Mouse (Mus musculus): ENCODE data around the gene Fzd1. TPM values are rescaled to one million over a fixed set of nuclear protein-coding genes. Genes with fewer than 3 reads are reported as not detected.
A peak's percentile ranks its signal among the peaks of the same experiment; 100 is the strongest.

The Fzd1 gene
- total RNA-seq (2014; fragmentation: Nextera tagmentation) (not detected in 2 replicates), total RNA-seq (2017) (0.05 TPM in 1 of 2 replicates, not detected in the other), polyA plus RNA-seq (2012) (not detected in 2 replicates)

- Histone ChIP-seq H3K4me1 (ENCODE audit: insufficient read depth, low read depth, low read length) (no peaks in the 10 kb centered on the region; the same call in 1 of the 2 replicates), H3K9me3 (replicated peaks) (peaks cover 25% of the 10 kb centered on the region), H3K36me3 (replicated peaks) (no peaks in the 10 kb centered on the region), H3K4me3 (ENCODE audit: low read depth, low read length) (peak within 1 kb of the TSS; percentile 27; the same call in 1 of the 2 replicates), H3K27me3 (ENCODE audit: insufficient read depth, low read length) (peaks cover 2% of the 10 kb centered on the region; the same call in 1 of the 2 replicates)
- DNase-seq (ENCODE audit: low spot score) (no peak), ATAC-seq (ENCODE audit: extremely low read depth, insufficient number of reproducible peaks, low FRiP score, poor library complexity, severe bottlenecking) (no peak)
- TF ChIP-seq GATA1 (IDR thresholded peaks at IDR 0.05; ENCODE audit: borderline replicate concordance, low read length): no peak
- TF ChIP-seq TAL1 (conservative IDR thresholded peaks at IDR 0.05; ENCODE audit: low read depth, low read length): no peak
- TF ChIP-seq POLR2AphosphoS5 (IDR thresholded peaks at IDR 0.05; ENCODE audit: insufficient replicate concordance, low read depth, low read length): no peak
- no peak for TF ChIP-seq GATA2 (IDR thresholded peaks at IDR 0.05; ENCODE audit: borderline replicate concordance, low read depth, low read length)
- TF ChIP-seq CTCF (IDR thresholded peaks at IDR 0.05; ENCODE audit: low read depth, low read length): no peak
Observed at GRCm38 (mm10) chr5:4757902-4758301, at the start of gene Fzd1. Fzd1 (minus strand) TSS chr5:4758035.

- no peak for DNase-seq (ENCODE audit: low spot score)
- Histone ChIP-seq H3K36me3 (replicated peaks) (no peaks in the 10 kb centered on the region), H3K4me3 (ENCODE audit: low read depth, low read length) (no peak overlapping the region), H3K9me3 (replicated peaks) (no peaks in the 10 kb centered on the region), H3K4me1 (ENCODE audit: insufficient read depth, low read depth, low read length) (no peaks in the 10 kb centered on the region), H3K27me3 (ENCODE audit: insufficient read depth, low read length) (no peaks in the 10 kb centered on the region)
- TF ChIP-seq TAL1 (conservative IDR thresholded peaks at IDR 0.05; ENCODE audit: low read depth, low read length) (no peak), GATA2 (IDR thresholded peaks at IDR 0.05; ENCODE audit: borderline replicate concordance, low read depth, low read length) (no peak)
- ATAC-seq (ENCODE audit: extremely low read depth, insufficient number of reproducible peaks, low FRiP score, poor library complexity, severe bottlenecking): no peak
Observed at GRCm38 (mm10) chr5:4805228-4805627, 47.4 kb upstream of the Fzd1 start.

DNA sequence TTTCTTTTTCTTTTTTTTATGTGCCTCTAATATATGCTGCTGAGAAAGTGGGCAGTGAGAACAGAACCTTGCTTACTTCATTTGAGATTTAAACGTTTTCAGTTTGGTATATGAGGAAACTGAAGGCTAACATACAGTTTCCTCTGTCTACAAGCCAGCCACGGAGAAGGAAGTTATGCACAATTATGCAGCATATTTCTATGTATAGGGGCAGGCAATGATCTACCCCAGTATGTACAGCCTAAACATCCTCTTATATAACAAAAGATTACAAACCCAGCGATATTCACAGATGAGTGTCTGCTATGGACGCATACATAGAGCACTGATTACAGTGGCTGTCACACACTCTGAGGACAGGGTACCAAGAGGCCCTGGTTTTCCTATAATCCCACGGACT is 45.9 kb upstream of the Fzd1 start:
- no peak overlapping the region for H3K4me3 ChIP-seq (ENCODE audit: low read depth, low read length)
- TF ChIP-seq POLR2AphosphoS5 (IDR thresholded peaks at IDR 0.05; ENCODE audit: insufficient replicate concordance, low read depth, low read length) (no peak), TAL1 (conservative IDR thresholded peaks at IDR 0.05; ENCODE audit: low read depth, low read length) (no peak), CTCF (IDR thresholded peaks at IDR 0.05; ENCODE audit: low read depth, low read length) (no peak), GATA2 (IDR thresholded peaks at IDR 0.05; ENCODE audit: borderline replicate concordance, low read depth, low read length) (no peak), GATA1 (IDR thresholded peaks at IDR 0.05; ENCODE audit: borderline replicate concordance, low read length) (no peak)
- no peaks in the 10 kb centered on the region for H3K27me3 ChIP-seq (ENCODE audit: insufficient read depth, low read length)
- H3K4me1 ChIP-seq (ENCODE audit: insufficient read depth, low read depth, low read length): no peaks in the 10 kb centered on the region
- H3K9me3 ChIP-seq (replicated peaks): no peaks in the 10 kb centered on the region
- ATAC-seq (ENCODE audit: extremely low read depth, insufficient number of reproducible peaks, low FRiP score, poor library complexity, severe bottlenecking): no peak
- DNase-seq (ENCODE audit: low spot score): no peak
- H3K36me3 ChIP-seq (replicated peaks): no peaks in the 10 kb centered on the region

- ATAC-seq (ENCODE audit: extremely low read depth, insufficient number of reproducible peaks, low FRiP score, poor library complexity, severe bottlenecking) (no peak), DNase-seq (ENCODE audit: low spot score) (no peak)
- no peaks in the 10 kb centered on the region for H3K27me3 ChIP-seq (ENCODE audit: insufficient read depth, low read length)
- no peaks in the 10 kb centered on the region for H3K36me3 ChIP-seq (replicated peaks)
- H3K9me3 ChIP-seq (replicated peaks): no peaks in the 10 kb centered on the region
- no peaks in the 10 kb centered on the region for H3K4me1 ChIP-seq (ENCODE audit: insufficient read depth, low read depth, low read length)
- TF ChIP-seq TAL1 (conservative IDR thresholded peaks at IDR 0.05; ENCODE audit: low read depth, low read length) (no peak), CTCF (IDR thresholded peaks at IDR 0.05; ENCODE audit: low read depth, low read length) (no peak), GATA1 (IDR thresholded peaks at IDR 0.05; ENCODE audit: borderline replicate concordance, low read length) (no peak), POLR2AphosphoS5 (IDR thresholded peaks at IDR 0.05; ENCODE audit: insufficient replicate concordance, low read depth, low read length) (no peak), GATA2 (IDR thresholded peaks at IDR 0.05; ENCODE audit: borderline replicate concordance, low read depth, low read length) (no peak)
- no peak overlapping the region for H3K4me3 ChIP-seq (ENCODE audit: low read depth, low read length)
Observed at GRCm38 (mm10) chr5:4801971-4802370, 44.1 kb upstream of the Fzd1 start.

- Histone ChIP-seq H3K4me3 (ENCODE audit: low read depth, low read length) (no peak overlapping the region), H3K27me3 (ENCODE audit: insufficient read depth, low read length) (no peaks in the 10 kb centered on the region), H3K36me3 (replicated peaks) (no peaks in the 10 kb centered on the region), H3K4me1 (ENCODE audit: insufficient read depth, low read depth, low read length) (no peaks in the 10 kb centered on the region), H3K9me3 (replicated peaks) (no peaks in the 10 kb centered on the region)
- no peak for DNase-seq (ENCODE audit: low spot score)
- ATAC-seq (ENCODE audit: extremely low read depth, insufficient number of reproducible peaks, low FRiP score, poor library complexity, severe bottlenecking): no peak
- TF ChIP-seq GATA1 (IDR thresholded peaks at IDR 0.05; ENCODE audit: borderline replicate concordance, low read length) (no peak), TAL1 (conservative IDR thresholded peaks at IDR 0.05; ENCODE audit: low read depth, low read length) (no peak), GATA2 (IDR thresholded peaks at IDR 0.05; ENCODE audit: borderline replicate concordance, low read depth, low read length) (no peak), POLR2AphosphoS5 (IDR thresholded peaks at IDR 0.05; ENCODE audit: insufficient replicate concordance, low read depth, low read length) (no peak), CTCF (IDR thresholded peaks at IDR 0.05; ENCODE audit: low read depth, low read length) (no peak)
Observed at GRCm38 (mm10) chr5:4801096-4801850, 43.4 kb upstream of the Fzd1 start.

DNA sequence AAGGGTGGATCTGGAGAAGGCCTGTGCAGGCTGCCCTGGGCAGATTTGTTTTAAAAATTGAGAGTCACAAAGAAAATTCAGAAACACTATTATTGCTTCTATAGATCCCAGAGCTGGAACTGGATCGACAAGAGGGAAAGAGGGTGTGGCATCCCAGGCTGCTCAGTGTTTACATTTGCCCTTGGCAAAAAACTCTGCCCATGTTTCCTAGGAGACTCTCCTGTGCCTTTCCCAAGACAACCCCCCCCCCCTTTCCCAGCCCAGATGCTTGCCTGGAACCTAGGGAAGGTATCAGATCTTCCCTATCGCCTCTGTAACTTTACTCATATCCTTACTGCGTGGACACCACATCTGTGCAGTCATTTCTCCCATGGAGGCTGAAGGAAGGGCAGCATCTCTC is 33.4 kb upstream of the Fzd1 start:
- TF ChIP-seq GATA1 (IDR thresholded peaks at IDR 0.05; ENCODE audit: borderline replicate concordance, low read length) (no peak), POLR2AphosphoS5 (IDR thresholded peaks at IDR 0.05; ENCODE audit: insufficient replicate concordance, low read depth, low read length) (no peak)
- no peak for ATAC-seq (ENCODE audit: extremely low read depth, insufficient number of reproducible peaks, low FRiP score, poor library complexity, severe bottlenecking)
- Histone ChIP-seq H3K36me3 (replicated peaks) (no peaks in the 10 kb centered on the region), H3K9me3 (replicated peaks) (no peaks in the 10 kb centered on the region), H3K4me1 (ENCODE audit: insufficient read depth, low read depth, low read length) (no peaks in the 10 kb centered on the region), H3K4me3 (ENCODE audit: low read depth, low read length) (no peak overlapping the region), H3K27me3 (ENCODE audit: insufficient read depth, low read length) (no peaks in the 10 kb centered on the region)
- DNase-seq (ENCODE audit: low spot score): no peak

Measured in G1E (cell line).